Mouse (Mus musculus): ENCODE results near the gene 2610301B20Rik. TPM values are rescaled to one million over a fixed set of nuclear protein-coding genes. Genes with fewer than 3 reads are reported as not detected.

The 2610301B20Rik gene
- 44.0 and 51.2 TPM in 2 replicates for polyA plus RNA-seq (2014; fragmentation: Nextera tagmentation; extraction: Ambion mirVana)

DNA sequence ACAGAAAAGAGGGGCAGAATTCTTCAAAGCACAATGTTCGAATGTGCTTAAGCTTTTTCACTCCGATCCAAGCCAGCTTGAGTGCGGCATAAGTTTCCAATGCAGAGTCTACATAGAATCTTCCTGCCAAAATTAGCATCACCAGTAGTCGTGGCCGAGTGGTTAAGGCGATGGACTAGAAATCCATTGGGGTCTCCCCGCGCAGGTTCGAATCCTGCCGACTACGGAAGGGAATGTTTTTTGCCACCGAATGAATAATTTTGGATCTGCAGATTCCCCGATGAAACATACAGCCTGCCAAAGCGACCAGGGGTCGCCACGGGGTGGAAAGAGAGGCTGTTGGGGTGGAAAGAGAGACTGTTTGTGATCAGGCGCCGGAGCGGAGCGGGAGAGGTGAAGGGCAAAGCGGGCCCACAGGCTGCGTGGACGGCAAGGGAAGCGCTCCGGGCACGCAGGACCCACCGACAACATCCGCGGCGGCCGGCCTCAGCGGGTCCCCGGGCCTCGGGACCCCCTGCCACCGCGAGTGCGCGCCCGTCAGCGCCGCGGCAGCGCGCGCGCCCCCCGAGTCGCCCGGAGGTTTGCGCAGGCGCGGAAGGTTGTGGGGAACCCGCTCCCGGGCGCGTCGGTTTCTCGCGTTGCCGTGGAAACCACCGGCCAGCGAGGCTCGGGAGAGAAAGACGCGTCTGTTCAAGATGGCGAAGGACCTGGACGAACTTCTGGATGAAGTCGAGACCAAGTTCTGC lies at the start of gene 2610301B20Rik:
Gene 2610301B20Rik (plus strand): TSS at position 579 of the 746 bp plus-strand sequence.
- no peaks in the 10 kb centered on the region for H3K9me3 ChIP-seq (ENCODE audit: control insufficient read depth, low read length)
- H3K27me3 ChIP-seq (ENCODE audit: control insufficient read depth, insufficient read depth, low read length): no peaks in the 10 kb centered on the region
- H3K4me1 ChIP-seq (replicated peaks; ENCODE audit: control insufficient read depth, insufficient read depth, low read length): peaks cover 10% of the 10 kb centered on the region; the same call in 1 of the 2 replicates
- peak; percentile 92 for ATAC-seq (ENCODE audit: low FRiP score)
- H3K4me3 ChIP-seq (replicated peaks; ENCODE audit: low read length): peak within 1 kb of the TSS; percentile 58
- under 1% methylated on average over 67 of the region's 68 CpGs for WGBS
- peak within 1 kb of the TSS; percentile 98 for H3K27ac ChIP-seq
- no peaks in the 10 kb centered on the region for H3K36me3 ChIP-seq (replicated peaks; ENCODE audit: control insufficient read depth, insufficient read depth)
- H3K4me2 ChIP-seq (replicated peaks): peak within 1 kb of the TSS; percentile 57
- peak; percentile 99 for DNase-seq (ENCODE audit: low spot score)
- peak within 1 kb of the TSS; percentile 81 for H3K9ac ChIP-seq

DNA sequence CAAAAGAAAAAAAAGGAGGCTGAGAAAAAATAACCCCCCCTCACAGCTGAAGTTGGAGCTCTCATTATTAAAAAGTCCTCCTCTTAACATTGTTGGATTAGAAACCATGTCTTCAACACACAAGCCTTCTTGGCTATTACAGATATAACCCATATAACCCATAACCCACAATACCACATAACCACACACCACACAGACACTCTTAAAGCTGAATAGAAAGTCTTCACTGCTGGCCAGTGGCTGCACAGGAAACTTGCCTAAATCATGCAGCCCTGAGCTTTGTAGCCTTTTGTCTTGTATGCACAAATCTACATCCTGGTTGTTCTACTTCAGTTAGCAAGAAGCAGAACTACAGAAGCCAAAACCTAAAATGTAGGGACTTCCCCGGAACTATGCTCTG lies 41.0 kb upstream of the 2610301B20Rik start:
- Histone ChIP-seq H3K27ac (no peak overlapping the region), H3K4me3 (replicated peaks; ENCODE audit: low read length) (no peak overlapping the region), H3K27me3 (ENCODE audit: control insufficient read depth, insufficient read depth, low read length) (no peaks in the 10 kb centered on the region), H3K9me3 (ENCODE audit: control insufficient read depth, low read length) (no peaks in the 10 kb centered on the region), H3K36me3 (replicated peaks; ENCODE audit: control insufficient read depth, insufficient read depth) (no peaks in the 10 kb centered on the region), H3K9ac (no peak overlapping the region), H3K4me2 (replicated peaks) (no peak overlapping the region), H3K4me1 (replicated peaks; ENCODE audit: control insufficient read depth, insufficient read depth, low read length) (no peaks in the 10 kb centered on the region)
- ATAC-seq (ENCODE audit: low FRiP score) (no peak), DNase-seq (ENCODE audit: low spot score) (no peak)
- 88% methylated on average over 1 of the region's 1 CpGs for WGBS

DNA sequence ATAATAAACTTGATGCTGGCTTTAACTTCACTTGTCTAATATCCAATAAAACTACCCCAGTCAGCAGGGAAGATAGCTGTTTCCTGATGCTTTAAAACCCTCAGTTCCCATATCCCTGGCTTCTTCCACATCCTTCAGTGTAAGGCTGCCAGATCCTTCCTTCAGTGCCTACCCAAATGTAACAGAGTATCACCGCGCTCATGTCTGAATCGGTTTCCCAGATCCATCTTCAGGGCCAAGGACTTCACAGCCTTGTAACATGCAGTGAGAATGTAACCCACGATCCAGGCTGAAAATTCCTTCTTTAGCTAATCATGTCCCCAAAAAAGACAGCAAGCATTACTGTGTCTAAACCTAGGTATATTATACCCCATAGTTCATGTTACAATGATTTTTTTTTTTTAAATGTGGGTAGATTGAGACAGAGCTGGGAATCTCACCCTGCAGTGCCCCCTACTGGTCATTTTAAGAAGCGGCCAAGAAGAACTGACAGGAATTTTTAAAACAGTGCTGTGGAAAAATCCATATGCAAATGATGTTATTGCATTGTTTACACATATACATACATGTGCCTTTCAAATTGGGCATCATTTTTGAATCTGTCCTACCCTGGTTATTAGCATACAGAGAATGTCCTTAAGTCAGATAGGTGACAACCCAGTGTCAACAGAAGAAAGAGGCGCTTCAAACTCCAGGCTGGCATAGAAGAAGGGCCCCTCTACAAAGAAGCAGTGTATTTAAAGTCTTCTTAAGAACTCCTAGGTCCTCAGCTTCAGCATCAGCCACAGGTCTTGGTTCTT lies 38.8 kb upstream of the 2610301B20Rik start:
- DNase-seq (ENCODE audit: low spot score) (peak; percentile 61), ATAC-seq (ENCODE audit: low FRiP score) (no peak)
- Histone ChIP-seq H3K4me3 (replicated peaks; ENCODE audit: low read length) (no peak overlapping the region), H3K27ac (no peak overlapping the region), H3K36me3 (replicated peaks; ENCODE audit: control insufficient read depth, insufficient read depth) (no peaks in the 10 kb centered on the region), H3K9ac (no peak overlapping the region), H3K4me2 (replicated peaks) (no peak overlapping the region), H3K4me1 (replicated peaks; ENCODE audit: control insufficient read depth, insufficient read depth, low read length) (no peaks in the 10 kb centered on the region), H3K9me3 (ENCODE audit: control insufficient read depth, low read length) (no peaks in the 10 kb centered on the region), H3K27me3 (ENCODE audit: control insufficient read depth, insufficient read depth, low read length) (no peaks in the 10 kb centered on the region)
- 74% methylated on average over 6 of the region's 6 CpGs for WGBS

DNA sequence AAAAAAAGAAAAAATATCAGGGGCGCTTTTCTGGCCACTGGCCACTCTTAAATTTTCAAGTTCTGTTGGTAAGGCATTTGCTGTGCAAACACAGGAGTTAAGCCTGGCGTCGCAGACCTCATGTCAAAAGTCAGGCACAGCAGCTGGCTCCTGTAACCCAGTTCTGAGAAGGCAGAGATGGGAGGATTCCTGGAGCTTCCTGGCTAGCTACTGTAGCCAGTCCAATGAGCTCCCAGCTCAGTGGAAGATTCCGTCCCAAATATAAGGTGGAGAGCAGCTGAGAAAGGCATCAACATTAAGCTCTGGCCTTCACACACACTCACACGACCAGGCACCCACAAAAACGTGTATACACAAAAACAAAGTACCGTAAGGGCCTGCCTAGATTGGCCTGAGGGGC lies 28.4 kb upstream of the 2610301B20Rik start:
- DNase-seq (ENCODE audit: low spot score) (no peak), ATAC-seq (ENCODE audit: low FRiP score) (no peak)
- Histone ChIP-seq H3K4me3 (replicated peaks; ENCODE audit: low read length) (no peak overlapping the region), H3K9ac (no peak overlapping the region), H3K9me3 (ENCODE audit: control insufficient read depth, low read length) (no peaks in the 10 kb centered on the region), H3K4me1 (replicated peaks; ENCODE audit: control insufficient read depth, insufficient read depth, low read length) (no peaks in the 10 kb centered on the region), H3K27ac (no peak overlapping the region), H3K4me2 (replicated peaks) (no peak overlapping the region), H3K36me3 (replicated peaks; ENCODE audit: control insufficient read depth, insufficient read depth) (no peaks in the 10 kb centered on the region), H3K27me3 (ENCODE audit: control insufficient read depth, insufficient read depth, low read length) (no peaks in the 10 kb centered on the region)
- WGBS: 87% methylated on average over 7 of the region's 7 CpGs

DNA sequence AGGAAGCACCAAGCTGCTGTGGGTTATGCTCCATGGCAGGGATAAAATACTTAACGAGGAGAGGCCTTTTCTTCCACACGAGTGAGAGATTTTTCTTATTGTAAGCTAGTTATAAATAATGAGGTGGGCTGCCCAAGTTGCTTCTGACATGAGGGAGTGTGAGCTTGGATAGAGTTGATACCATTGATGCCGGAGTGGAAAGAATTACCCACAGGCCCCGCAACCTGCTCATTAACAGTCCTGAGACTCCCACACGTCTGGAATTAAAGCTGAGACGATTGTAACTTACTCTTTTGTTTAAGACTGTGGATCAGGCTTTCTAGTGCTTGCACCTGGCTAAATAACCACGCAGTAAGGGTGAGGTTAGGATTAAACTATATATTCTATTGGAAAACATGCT lies 24.5 kb upstream of the 2610301B20Rik start:
- Histone ChIP-seq H3K27ac (no peak overlapping the region), H3K9ac (no peak overlapping the region), H3K9me3 (ENCODE audit: control insufficient read depth, low read length) (no peaks in the 10 kb centered on the region), H3K36me3 (replicated peaks; ENCODE audit: control insufficient read depth, insufficient read depth) (no peaks in the 10 kb centered on the region), H3K4me2 (replicated peaks) (no peak overlapping the region), H3K27me3 (ENCODE audit: control insufficient read depth, insufficient read depth, low read length) (no peaks in the 10 kb centered on the region), H3K4me3 (replicated peaks; ENCODE audit: low read length) (no peak overlapping the region), H3K4me1 (replicated peaks; ENCODE audit: control insufficient read depth, insufficient read depth, low read length) (no peaks in the 10 kb centered on the region)
- no peak for ATAC-seq (ENCODE audit: low FRiP score)
- DNase-seq (ENCODE audit: low spot score): no peak
- WGBS: 86% methylated on average over 7 of the region's 7 CpGs

DNA sequence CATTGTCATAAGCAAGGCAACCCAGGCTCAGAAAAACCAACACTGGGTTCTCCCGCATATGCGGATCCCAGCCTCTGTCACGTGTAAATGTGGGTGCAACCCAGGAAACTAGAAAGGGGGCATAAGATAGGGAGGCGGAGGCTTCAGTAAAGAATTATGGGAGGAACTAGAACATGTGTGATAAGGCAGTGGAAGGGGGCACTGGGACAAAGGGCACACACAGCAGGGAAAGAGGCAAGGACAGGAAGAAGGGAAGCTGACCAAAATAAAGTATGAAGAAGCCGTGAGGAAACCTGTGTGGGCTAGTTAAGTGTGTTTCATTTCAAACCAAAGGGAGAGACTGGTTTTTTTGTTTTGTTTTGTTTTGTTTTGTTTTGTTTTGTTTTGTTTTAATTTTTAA lies 23.3 kb upstream of the 2610301B20Rik start:
- ATAC-seq (ENCODE audit: low FRiP score): no peak

DNA sequence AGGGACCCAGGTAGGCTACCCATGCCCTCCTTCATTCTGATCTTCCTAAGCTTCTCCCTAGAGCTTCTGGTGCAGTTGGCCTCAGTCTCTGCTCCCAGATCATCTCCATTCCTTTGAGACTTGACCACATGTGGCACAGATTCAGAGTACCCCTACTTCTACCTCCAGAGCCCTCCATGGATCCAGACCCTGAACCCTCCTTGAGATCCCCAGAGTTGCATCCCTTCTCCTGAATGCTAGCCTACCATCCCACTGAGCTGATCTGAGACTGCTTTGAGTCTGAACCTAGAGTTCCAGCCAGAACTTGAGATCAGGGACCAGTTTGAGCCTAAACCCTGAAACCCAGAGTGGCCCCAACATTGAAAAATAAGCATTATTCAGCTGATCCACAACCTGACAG lies 15.1 kb upstream of the 2610301B20Rik start:
- H3K4me2 ChIP-seq (replicated peaks): no peak overlapping the region
- H3K4me1 ChIP-seq (replicated peaks; ENCODE audit: control insufficient read depth, insufficient read depth, low read length): no peaks in the 10 kb centered on the region
- no peak overlapping the region for H3K27ac ChIP-seq
- H3K9me3 ChIP-seq (ENCODE audit: control insufficient read depth, low read length): no peaks in the 10 kb centered on the region
- H3K9ac ChIP-seq: no peak overlapping the region
- H3K36me3 ChIP-seq (replicated peaks; ENCODE audit: control insufficient read depth, insufficient read depth): no peaks in the 10 kb centered on the region
- ATAC-seq (ENCODE audit: low FRiP score) (no peak), DNase-seq (ENCODE audit: low spot score) (no peak)
- H3K4me3 ChIP-seq (replicated peaks; ENCODE audit: low read length): no peak overlapping the region
- no peaks in the 10 kb centered on the region for H3K27me3 ChIP-seq (ENCODE audit: control insufficient read depth, insufficient read depth, low read length)

More for the DNA sequence above, 23.3 kb upstream of the 2610301B20Rik start:
- DNase-seq (ENCODE audit: low spot score): no peak
- no peak overlapping the region for H3K9ac ChIP-seq
- no peaks in the 10 kb centered on the region for H3K27me3 ChIP-seq (ENCODE audit: control insufficient read depth, insufficient read depth, low read length)
- H3K9me3 ChIP-seq (ENCODE audit: control insufficient read depth, low read length): no peaks in the 10 kb centered on the region
- WGBS: 75% methylated on average over 5 of the region's 5 CpGs
- no peak overlapping the region for H3K27ac ChIP-seq
- no peak overlapping the region for H3K4me3 ChIP-seq (replicated peaks; ENCODE audit: low read length)
- no peaks in the 10 kb centered on the region for H3K36me3 ChIP-seq (replicated peaks; ENCODE audit: control insufficient read depth, insufficient read depth)
- H3K4me1 ChIP-seq (replicated peaks; ENCODE audit: control insufficient read depth, insufficient read depth, low read length): no peaks in the 10 kb centered on the region
- no peak overlapping the region for H3K4me2 ChIP-seq (replicated peaks)

DNA sequence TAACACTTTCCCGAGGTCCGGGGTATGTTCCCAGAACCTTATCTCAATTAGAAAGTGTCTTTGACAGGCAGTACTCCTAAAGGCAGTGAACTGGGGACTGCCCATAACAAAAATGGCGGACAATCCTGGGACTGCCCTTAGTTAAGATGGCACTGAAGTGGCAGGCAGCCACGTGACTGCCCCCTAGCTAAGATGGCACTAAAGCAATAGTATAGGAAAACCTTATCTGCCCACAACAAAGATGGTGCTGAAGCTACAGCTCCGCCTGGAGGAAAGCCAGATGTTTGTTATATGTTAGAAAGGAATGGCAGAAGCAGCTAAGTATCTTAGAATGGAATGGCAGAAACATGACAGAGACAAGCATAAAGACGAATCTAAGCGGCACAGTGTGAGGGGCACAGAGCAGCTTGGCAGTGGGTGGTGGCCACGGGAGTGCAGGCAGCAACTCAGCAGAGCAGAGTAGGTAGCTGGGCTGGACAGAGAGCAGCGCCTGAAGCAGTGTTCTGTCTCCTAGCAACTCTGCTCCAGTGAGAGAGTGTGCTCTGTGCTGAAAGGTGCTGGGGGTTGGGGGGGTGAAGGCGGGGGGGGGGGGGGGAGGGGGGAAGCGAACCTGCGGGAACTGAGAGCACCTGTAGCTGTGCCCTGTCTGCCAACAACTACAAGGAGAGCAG lies 14.3 kb upstream of the 2610301B20Rik start:
- Histone ChIP-seq H3K27me3 (ENCODE audit: control insufficient read depth, insufficient read depth, low read length) (no peaks in the 10 kb centered on the region), H3K4me3 (replicated peaks; ENCODE audit: low read length) (peak overlapping the region; percentile 7; the same call in 1 of the 2 replicates), H3K27ac (no peak overlapping the region), H3K4me1 (replicated peaks; ENCODE audit: control insufficient read depth, insufficient read depth, low read length) (no peaks in the 10 kb centered on the region), H3K9me3 (ENCODE audit: control insufficient read depth, low read length) (no peaks in the 10 kb centered on the region), H3K4me2 (replicated peaks) (peak overlapping the region; percentile 26), H3K9ac (no peak overlapping the region), H3K36me3 (replicated peaks; ENCODE audit: control insufficient read depth, insufficient read depth) (no peaks in the 10 kb centered on the region)
- ATAC-seq (ENCODE audit: low FRiP score) (peak; percentile 91), DNase-seq (ENCODE audit: low spot score) (peak; percentile 64)
- 47% methylated on average over 11 of the region's 12 CpGs for WGBS

DNA sequence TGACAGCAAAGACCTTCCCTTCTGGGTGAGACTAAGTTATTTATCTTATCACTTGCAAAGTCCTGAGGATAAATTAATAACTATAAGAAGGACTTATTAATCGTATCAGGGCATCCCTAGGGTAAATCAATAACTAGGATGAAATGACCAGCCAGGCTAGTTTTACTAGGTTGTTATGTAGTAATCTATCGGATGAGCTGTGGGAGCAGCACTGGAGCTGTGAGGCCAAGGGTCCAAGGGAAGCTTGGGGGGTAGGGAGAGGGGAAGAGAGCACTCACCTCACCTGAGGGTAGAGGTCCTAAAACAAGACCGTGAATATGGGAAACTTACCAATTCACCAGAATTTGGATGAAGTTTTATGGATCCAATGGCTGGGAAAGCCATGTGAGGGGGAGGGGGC lies 13.5 kb upstream of the 2610301B20Rik start:
- Histone ChIP-seq H3K36me3 (replicated peaks; ENCODE audit: control insufficient read depth, insufficient read depth) (no peaks in the 10 kb centered on the region), H3K27ac (no peak overlapping the region), H3K9ac (no peak overlapping the region), H3K4me2 (replicated peaks) (peak overlapping the region; percentile 26; the same call in 1 of the 2 replicates), H3K4me1 (replicated peaks; ENCODE audit: control insufficient read depth, insufficient read depth, low read length) (no peaks in the 10 kb centered on the region), H3K4me3 (replicated peaks; ENCODE audit: low read length) (no peak overlapping the region), H3K9me3 (ENCODE audit: control insufficient read depth, low read length) (no peaks in the 10 kb centered on the region), H3K27me3 (ENCODE audit: control insufficient read depth, insufficient read depth, low read length) (no peaks in the 10 kb centered on the region)
- DNase-seq (ENCODE audit: low spot score): no peak
- WGBS: 87% methylated on average over 3 of the region's 3 CpGs
- no peak for ATAC-seq (ENCODE audit: low FRiP score)

All from hindbrain, embryonic 14.5 days (tissue).